Mouse (Mus musculus) CH12.LX (cell line): ENCODE results near the gene Gck. TPM values are rescaled to one million over a fixed set of nuclear protein-coding genes. Genes with fewer than 3 reads are reported as not detected.

ENCODE experiments used
- DNase-seq: peaks from one replicate; pipeline ENCODE4 v3.0.0-alpha.2; 2013; ENCODE audit errors: extremely low read depth
- H3K27ac ChIP-seq: 2 replicates; pipeline ENCODE4 v1.5.1; 2012; ENCODE audit warnings: low read depth, mild to moderate bottlenecking, control low read depth, moderate library complexity; ENCODE audit not compliant: insufficient read depth
- H3K27me3 ChIP-seq: replicated peaks from 2 replicates; pipeline ENCODE3; 2012; ENCODE audit warnings: inconsistent platforms
- H3K36me3 ChIP-seq, 2 experiments: replicated peaks in 1 of 2; 2 replicates each; pipeline versions ENCODE3 to v1.6.1; 2012; ENCODE audit warnings: inconsistent platforms in 1 of 2, low read length in 1 of 2, mild to moderate bottlenecking in 1 of 2, mixed read lengths in 1 of 2, moderate library complexity in 1 of 2; ENCODE audit not compliant: control insufficient read depth in 1 of 2, insufficient read depth in 1 of 2
- H3K4me1 ChIP-seq, 2 experiments: 2 replicates each; pipeline ENCODE4 v1.6.1; 2012; ENCODE audit warnings: inconsistent platforms in 1 of 2, moderate library complexity in 1 of 2; ENCODE audit not compliant: insufficient read depth in 2 of 2, control insufficient read depth in 1 of 2
- H3K4me2 ChIP-seq: 2 replicates; pipeline ENCODE4 v1.6.1; 2012; ENCODE audit warnings: low read depth, mild to moderate bottlenecking, control low read depth; ENCODE audit not compliant: poor library complexity, insufficient read depth, severe bottlenecking
- H3K4me3 ChIP-seq, 3 experiments: fragments of 150-350 bp in 1 of 3; sonication (generic) in 1 of 3; replicated peaks in 1 of 3; 2 replicates each; pipeline versions ENCODE3 to v1.5.1; 2011 to 2012; ENCODE audit warnings: low read depth in 2 of 3, low read length in 2 of 3, mild to moderate bottlenecking in 2 of 3, moderate library complexity in 2 of 3, control low read depth in 1 of 3, improper control_type of control experiment in 1 of 3, inconsistent platforms in 1 of 3, mixed read lengths in 1 of 3; ENCODE audit not compliant: poor library complexity in 1 of 3
- H3K79me2 ChIP-seq: replicated peaks from 2 replicates; pipeline ENCODE4 v1.6.1; 2012; ENCODE audit warnings: mild to moderate bottlenecking, moderate library complexity; ENCODE audit not compliant: control insufficient read depth, poor library complexity, insufficient read depth, severe bottlenecking; ENCODE audit errors: extremely low read depth
- H3K9ac ChIP-seq: 2 replicates; pipeline ENCODE4 v1.6.1; 2012; ENCODE audit warnings: low read depth, mild to moderate bottlenecking, control low read depth, moderate library complexity; ENCODE audit not compliant: insufficient read depth
- H3K9me3 ChIP-seq: replicated peaks from 2 replicates; pipeline ENCODE3; 2012; ENCODE audit warnings: low read length, inconsistent platforms, mixed read lengths
- BHLHE40 ChIP-seq: IDR thresholded peaks from 2 replicates; pipeline ENCODE4 v1.6.1; 2011; ENCODE audit warnings: mild to moderate bottlenecking, low read depth, low read length, improper control_type of control experiment
- CHD2 ChIP-seq: IDR thresholded peaks from 2 replicates; pipeline ENCODE4 v1.6.1; 2011; ENCODE audit warnings: low read length, improper control_type of control experiment
- EP300 ChIP-seq: IDR thresholded peaks from 2 replicates; pipeline ENCODE4 v1.6.1; 2011; ENCODE audit warnings: low read length, improper control_type of control experiment
- ETS1 ChIP-seq: conservative IDR thresholded peaks from 2 replicates; pipeline ENCODE4 v1.6.1; 2012; ENCODE audit warnings: low read depth, mild to moderate bottlenecking, inconsistent platforms, low read length, improper control_type of control experiment, moderate library complexity
- IRF4 ChIP-seq: IDR thresholded peaks from 2 replicates; pipeline ENCODE4 v1.6.1; 2014; ENCODE audit warnings: low read depth, mild to moderate bottlenecking, inconsistent platforms, low read length, improper control_type of control experiment
- MAX ChIP-seq: IDR thresholded peaks from 2 replicates; pipeline ENCODE4 v1.6.1; 2011; ENCODE audit warnings: low read length, improper control_type of control experiment
- MXI1 ChIP-seq: IDR thresholded peaks from 2 replicates; pipeline ENCODE4 v1.6.1; 2011; ENCODE audit warnings: mild to moderate bottlenecking, low read depth, low read length, improper control_type of control experiment
- RCOR1 ChIP-seq: conservative IDR thresholded peaks from 2 replicates; pipeline ENCODE4 v1.6.1; 2012; ENCODE audit warnings: low read depth, mild to moderate bottlenecking, inconsistent platforms, low read length, improper control_type of control experiment
- UBTF ChIP-seq: IDR thresholded peaks from 2 replicates; pipeline ENCODE4 v1.6.1; 2012; ENCODE audit warnings: low read depth, mild to moderate bottlenecking, inconsistent platforms, low read length, improper control_type of control experiment, moderate library complexity
- ZMIZ1 ChIP-seq: IDR thresholded peaks from 2 replicates; pipeline ENCODE4 v1.6.1; 2012; ENCODE audit warnings: low read depth, mild to moderate bottlenecking, inconsistent platforms, low read length, improper control_type of control experiment
- ZNF384 ChIP-seq: IDR thresholded peaks from 2 replicates; pipeline ENCODE4 v1.6.1; 2012; ENCODE audit warnings: low read depth, low read length, improper control_type of control experiment, inconsistent platforms
- dilution Hi-C: fragments of 300-500 bp; cut with MboI; formaldehyde crosslinking; loops from 2 replicates; pipeline ENCODE4 v1.14.3; 2020; ENCODE audit warnings: low sequenced_read_pairs; ENCODE audit not compliant: extremely low pct_unique_long_range_greater_than_20kb, extremely low pct_ligation_motif_present
- in situ Hi-C: fragments of 300-500 bp; cut with MboI; formaldehyde crosslinking; loops from 3 replicates; pipeline ENCODE4 v1.14.3; 2019; ENCODE audit warnings: low sequenced_read_pairs, low pct_ligation_motif_present, low pct_unique_long_range_greater_than_20kb, mixed read lengths
- polyA plus RNA-seq: library from polyadenylated mRNA; unstranded; fragments of >175 nt; gene quantifications from 2 replicates; pipeline ENCODE4 v1.2.1, GENCODE M21; 2012; ENCODE audit warnings: low read depth; ENCODE audit not compliant: insufficient read length
- total RNA-seq, 2 experiments: library from RNA; depleted of rRNA; stranded (reverse); fragments of 300-350 nt in 1 of 2; fragments of >200 nt in 1 of 2; gene quantifications; 2 replicates each; pipeline ENCODE4 v1.2.3; 2012 to 2014

The Gck gene
- total and polyA plus RNA-seq, 3 experiments, result 0.68 to 1.4 (median 1.0) TPM

DNA sequence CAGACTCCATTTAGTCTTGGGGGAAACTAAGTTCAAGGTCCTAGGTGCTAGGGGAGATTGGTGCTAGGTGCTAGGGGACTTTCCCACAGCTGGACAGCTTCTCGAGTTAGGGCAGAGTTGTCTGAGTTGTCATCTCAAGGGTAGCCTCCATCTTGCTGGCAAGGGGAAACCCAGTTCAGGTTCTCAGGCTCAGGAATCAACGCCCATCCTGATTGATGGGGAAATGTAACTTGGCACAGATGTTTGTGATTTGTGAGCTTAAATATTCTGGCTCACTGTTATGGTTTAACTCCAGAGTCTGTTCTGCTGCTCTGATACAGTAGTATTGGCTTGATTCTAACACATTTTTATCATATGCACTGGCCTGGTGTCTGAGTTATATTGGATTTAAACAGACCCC is 31.8 kb downstream of the Gck start:
- no peak overlapping the region for H3K9ac ChIP-seq
- in situ Hi-C loops (no loop called here), dilution Hi-C loops (no loop called here)
- no peaks in the 10 kb centered on the region for H3K36me3 ChIP-seq
- TF ChIP-seq MXI1, result no peak
- TF ChIP-seq IRF4, result no peak
- no peak for TF ChIP-seq EP300
- TF ChIP-seq ETS1, result no peak
- TF ChIP-seq BHLHE40, result no peak
- TF ChIP-seq RCOR1, result no peak
- H3K79me2 ChIP-seq, result no peaks in the 10 kb centered on the region
- no peak overlapping the region for H3K4me3 ChIP-seq
- H3K9me3 ChIP-seq, result no peaks in the 10 kb centered on the region
- no peak overlapping the region for H3K27ac ChIP-seq
- H3K4me1 ChIP-seq, result peaks cover 4 to 29% of the 10 kb centered on the region in 2 experiments; a peak in 3 of 4 replicates
- H3K27me3 ChIP-seq, result peaks cover 5% of the 10 kb centered on the region
- H3K4me2 ChIP-seq, result no peak overlapping the region
- no peak for DNase-seq

- Histone ChIP-seq H3K4me1 (peaks cover 8 to 32% of the 10 kb centered on the region in 2 experiments), H3K4me2 (no peak overlapping the region)
- in situ Hi-C loops, result no loop called here
Measured at GRCm38 (mm10) chr11:5916178-5916548, 33.7 kb downstream of the Gck start.

DNA sequence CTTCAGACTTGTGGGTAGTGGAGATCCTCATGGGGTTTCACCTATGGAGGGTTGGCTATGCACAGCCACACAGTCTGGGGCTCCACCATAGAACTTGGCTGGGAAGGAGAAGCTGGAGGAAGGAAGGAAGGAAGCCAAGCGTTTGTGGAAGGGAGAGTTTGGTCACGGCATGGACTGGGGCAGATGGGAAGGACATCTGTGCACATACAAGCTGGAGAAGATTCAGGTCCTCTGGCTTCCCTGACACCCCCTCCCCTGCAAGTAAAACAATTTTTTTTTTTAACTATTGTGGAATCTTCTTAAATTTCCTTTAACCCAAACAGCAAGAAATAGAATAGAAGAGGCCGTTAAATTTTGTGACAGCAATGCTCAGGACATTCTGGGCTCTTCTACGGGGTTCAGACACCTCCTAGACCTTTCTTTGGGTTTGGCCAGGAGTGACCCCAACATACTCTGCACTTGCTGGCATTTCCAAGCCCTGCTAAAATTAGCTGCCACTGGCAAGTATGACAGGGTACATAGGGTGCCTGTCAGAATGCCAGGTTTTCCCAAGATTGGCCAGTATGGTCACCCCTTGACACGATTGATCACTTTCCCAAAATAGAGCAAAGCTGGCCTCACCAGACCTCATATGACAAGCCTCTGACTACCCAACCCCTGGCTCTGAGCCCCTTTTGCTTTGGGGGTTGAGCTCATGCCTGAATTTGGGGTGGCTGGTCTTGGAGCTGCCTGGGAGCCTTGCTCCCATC is 34.3 kb downstream of the Gck start:
- H3K27me3 ChIP-seq, result peaks cover 5% of the 10 kb centered on the region
- H3K9ac ChIP-seq, result no peak overlapping the region
- TF ChIP-seq CHD2, result no peak
- TF ChIP-seq MAX, result no peak
- no peak for TF ChIP-seq BHLHE40
- no peak overlapping the region for H3K4me2 ChIP-seq
- no peaks in the 10 kb centered on the region for H3K36me3 ChIP-seq
- no peak overlapping the region for H3K4me3 ChIP-seq
- H3K4me1 ChIP-seq, result peaks cover 8 to 31% of the 10 kb centered on the region in 2 experiments
- H3K27ac ChIP-seq, result no peak overlapping the region
- in situ Hi-C loops (no loop called here), dilution Hi-C loops (no loop called here)
- no peaks in the 10 kb centered on the region for H3K9me3 ChIP-seq
- DNase-seq, result no peak
- H3K79me2 ChIP-seq, result no peaks in the 10 kb centered on the region

More at GRCm38 (mm10) chr11:5916178-5916548, 33.7 kb downstream of the Gck start:
- no peak overlapping the region for H3K9ac ChIP-seq
- H3K4me3 ChIP-seq, result no peak overlapping the region
- H3K79me2 ChIP-seq, result no peaks in the 10 kb centered on the region
- H3K9me3 ChIP-seq, result no peaks in the 10 kb centered on the region
- no peak for TF ChIP-seq CHD2
- no peak for TF ChIP-seq ZMIZ1
- TF ChIP-seq ZNF384, result no peak
- TF ChIP-seq UBTF, result no peak
- dilution Hi-C loops, result no loop called here
- H3K27me3 ChIP-seq, result peaks cover 5% of the 10 kb centered on the region
- no peaks in the 10 kb centered on the region for H3K36me3 ChIP-seq
- DNase-seq, result no peak
- H3K27ac ChIP-seq, result no peak overlapping the region
